Mouse (Mus musculus) forebrain, postnatal 0 days (tissue): Measurements from ENCODE around the gene Nadsyn1. TPM values are rescaled to one million over a fixed set of nuclear protein-coding genes. Genes with fewer than 3 reads are reported as not detected.

Experiments used
- ATAC-seq: fragments of 200-750 bp; cut with Nextera tagmentation; 2 replicates; pipeline ENCODE4 v1.8.0; 2017; ENCODE audit warnings: mild to moderate bottlenecking, moderate library complexity
- DNase-seq: peaks from one replicate; pipeline ENCODE4 v3.0.0-alpha.2; 2015
- H3K27ac ChIP-seq: fragments of 300-500 bp; sonication (generic); 2 replicates; pipeline ENCODE4 v1.5.1; 2014; ENCODE audit warnings: low read depth, mild to moderate bottlenecking, antibody characterized with exemption, low read length, moderate library complexity, mixed read lengths
- H3K27me3 ChIP-seq: fragments of 300-500 bp; sonication (generic); 2 replicates; pipeline ENCODE4 v1.6.1; 2014; ENCODE audit warnings: mild to moderate bottlenecking, low read length, mixed read lengths; ENCODE audit not compliant: insufficient read depth
- H3K36me3 ChIP-seq: fragments of 300-500 bp; sonication (generic); 2 replicates; pipeline ENCODE4 v1.6.1; 2014; ENCODE audit warnings: mild to moderate bottlenecking, moderate library complexity; ENCODE audit not compliant: insufficient read depth
- H3K4me1 ChIP-seq: fragments of 300-500 bp; sonication (generic); 2 replicates; pipeline ENCODE4 v1.6.1; 2014; ENCODE audit warnings: antibody characterized with exemption; ENCODE audit not compliant: insufficient read depth
- H3K4me2 ChIP-seq: fragments of 300-500 bp; sonication (generic); 2 replicates; pipeline ENCODE4 v1.6.1; 2014; ENCODE audit warnings: low read depth, mild to moderate bottlenecking, moderate library complexity
- H3K4me3 ChIP-seq: fragments of 300-500 bp; sonication (generic); 2 replicates; pipeline ENCODE4 v1.5.1; 2014; ENCODE audit warnings: low read depth, low read length, mixed read lengths
- H3K9ac ChIP-seq: fragments of 300-500 bp; sonication (generic); 2 replicates; pipeline ENCODE4 v1.6.1; 2014; ENCODE audit warnings: mild to moderate bottlenecking
- H3K9me3 ChIP-seq: fragments of 300-500 bp; sonication (generic); 2 replicates; pipeline ENCODE4 v1.6.1; 2016; ENCODE audit warnings: low read length
- CTCF ChIP-seq: sonication (generic); IDR thresholded peaks from 2 replicates; pipeline ENCODE4 v1.5.1; 2016; ENCODE audit warnings: antibody characterized with exemption, control low read depth, low read depth
- WGBS: fragments of 180-500 bp; shearing (Covaris S2); extraction: QIAGEN DNeasy Blood & Tissue Kit; methylation state at CpG from one replicate; pipeline ENCODE4 v1.1.7; 2014; 5-methylcytosine and 5-hydroxymethylcytosine counted together
- polyA plus RNA-seq: library from polyadenylated mRNA; unstranded; fragments of >200 nt; fragmentation: Nextera tagmentation; extraction: Ambion mirVana; gene quantifications from 2 replicates; pipeline ENCODE4 v1.2.1, GENCODE M21; 2015
- total RNA-seq: library from RNA; depleted of rRNA; stranded (reverse); fragments of >200 nt; gene quantifications from 2 replicates; pipeline ENCODE4 v1.2.3, GENCODE M21; 2014

Gene Nadsyn1
- total and polyA plus RNA-seq, 2 experiments from 2014 or later, result 3.5 to 7.9 TPM

DNA sequence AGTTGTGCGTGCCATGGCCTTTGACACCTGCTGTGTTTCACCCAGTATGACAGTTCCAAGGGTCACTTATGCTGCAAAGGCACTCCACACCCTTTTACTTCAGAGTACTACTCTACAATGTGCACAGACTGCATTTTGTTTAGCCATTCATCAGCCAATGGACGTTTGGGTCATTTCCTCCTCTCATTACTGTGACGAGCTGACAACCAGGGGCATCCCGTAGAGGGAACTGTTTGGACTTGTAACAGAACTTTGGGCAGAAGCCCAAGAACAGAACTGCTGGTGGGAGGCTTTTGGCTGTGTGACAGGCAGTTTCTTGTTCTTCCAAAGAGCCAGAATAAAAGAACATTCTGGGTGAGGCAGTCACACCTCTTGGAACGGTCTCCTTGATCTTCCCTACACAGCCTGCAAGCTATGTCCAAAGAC is 17.4 kb downstream of the Nadsyn1 start:
- no peak overlapping the region for H3K4me2 ChIP-seq
- ATAC-seq (no peak), DNase-seq (peak; percentile 41)
- H3K4me3 ChIP-seq, result no peak overlapping the region
- WGBS, result 29% methylated on average over 5 of the region's 5 CpGs
- no peaks in the 10 kb centered on the region for H3K9me3 ChIP-seq
- peaks cover 34% of the 10 kb centered on the region for H3K36me3 ChIP-seq
- no peak for TF ChIP-seq CTCF
- no peaks in the 10 kb centered on the region for H3K4me1 ChIP-seq
- no peaks in the 10 kb centered on the region for H3K27me3 ChIP-seq
- no peak overlapping the region for H3K9ac ChIP-seq
- H3K27ac ChIP-seq, result no peak overlapping the region

GRCm38 (mm10) chr7:143801195-143802065 is 21.2 kb downstream of the Nadsyn1 start:
- H3K4me2 ChIP-seq, result no peak overlapping the region
- peaks cover 44% of the 10 kb centered on the region for H3K36me3 ChIP-seq
- H3K9ac ChIP-seq, result no peak overlapping the region
- no peak for DNase-seq
- H3K27me3 ChIP-seq, result no peaks in the 10 kb centered on the region
- no peak for ATAC-seq
- no peak overlapping the region for H3K4me3 ChIP-seq
- no peak overlapping the region for H3K27ac ChIP-seq
- no peak for TF ChIP-seq CTCF
- H3K9me3 ChIP-seq, result no peaks in the 10 kb centered on the region
- 88% methylated on average over 8 of the region's 8 CpGs for WGBS
- H3K4me1 ChIP-seq, result no peaks in the 10 kb centered on the region

- Histone ChIP-seq H3K27ac (no peak overlapping the region), H3K9ac (no peak overlapping the region), H3K4me1 (no peaks in the 10 kb centered on the region), H3K27me3 (no peaks in the 10 kb centered on the region), H3K4me3 (no peak overlapping the region), H3K4me2 (no peak overlapping the region), H3K36me3 (peaks cover 44% of the 10 kb centered on the region), H3K9me3 (no peaks in the 10 kb centered on the region)
- 100% methylated on average over 1 of the region's 1 CpGs for WGBS
- no peak for DNase-seq
- TF ChIP-seq CTCF, result no peak
- ATAC-seq, result no peak
Measured at GRCm38 (mm10) chr7:143800770-143801169, 21.9 kb downstream of the Nadsyn1 start.

DNA sequence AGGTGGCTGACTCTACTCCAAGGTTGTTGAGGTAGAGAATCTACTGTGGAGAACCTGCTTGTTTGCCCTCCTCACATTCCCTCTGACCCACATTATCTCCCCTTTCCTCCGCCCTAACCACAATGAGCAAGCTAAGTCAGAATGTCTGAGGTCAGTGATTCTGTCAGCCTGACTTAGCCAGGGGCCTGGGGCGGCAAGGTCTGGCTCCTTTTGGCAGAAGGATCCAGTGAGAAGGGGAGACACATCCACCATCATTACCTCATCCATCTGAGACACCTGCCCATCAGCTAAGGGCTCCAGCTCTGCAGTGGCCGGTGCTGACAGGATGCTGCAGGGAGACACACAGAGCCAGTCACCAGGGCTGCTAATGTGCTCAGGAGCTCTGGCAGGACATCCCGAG is 23.9 kb downstream of the Nadsyn1 start:
- WGBS, result 95% methylated on average over 4 of the region's 4 CpGs
- Histone ChIP-seq H3K36me3 (peaks cover 43% of the 10 kb centered on the region), H3K9me3 (no peaks in the 10 kb centered on the region)

GRCm38 (mm10) chr7:143793121-143793520 is 29.5 kb downstream of the Nadsyn1 start:
- peak; percentile 46 for TF ChIP-seq CTCF

More for the DNA sequence above, 23.9 kb downstream of the Nadsyn1 start:
- DNase-seq (no peak), ATAC-seq (no peak)
- Histone ChIP-seq H3K4me3 (no peak overlapping the region), H3K9ac (no peak overlapping the region), H3K27me3 (no peaks in the 10 kb centered on the region), H3K4me1 (no peaks in the 10 kb centered on the region), H3K27ac (no peak overlapping the region), H3K4me2 (no peak overlapping the region)
- no peak for TF ChIP-seq CTCF

GRCm38 (mm10) chr7:143792336-143792985 is 30.2 kb downstream of the Nadsyn1 start:
- no peaks in the 10 kb centered on the region for H3K4me1 ChIP-seq
- no peak for ATAC-seq
- H3K36me3 ChIP-seq, result peaks cover 14% of the 10 kb centered on the region
- no peak for DNase-seq
- H3K4me2 ChIP-seq, result no peak overlapping the region
- H3K4me3 ChIP-seq, result no peak overlapping the region
- WGBS, result 75% methylated on average over 6 of the region's 6 CpGs
- no peaks in the 10 kb centered on the region for H3K27me3 ChIP-seq
- H3K9me3 ChIP-seq, result 0 out of 2 replicates have a peak, but pooled peaks cover 3% of the 10 kb centered on the region
- no peak overlapping the region for H3K27ac ChIP-seq
- no peak overlapping the region for H3K9ac ChIP-seq
- TF ChIP-seq CTCF, result no peak

More at GRCm38 (mm10) chr7:143793121-143793520, 29.5 kb downstream of the Nadsyn1 start:
- no peak for DNase-seq
- WGBS, result 51% methylated on average over 4 of the region's 4 CpGs
- H3K4me1 ChIP-seq, result no peaks in the 10 kb centered on the region
- H3K9ac ChIP-seq, result no peak overlapping the region
- H3K4me2 ChIP-seq, result no peak overlapping the region
- H3K27ac ChIP-seq, result no peak overlapping the region
- no peak for ATAC-seq
- peaks cover 21% of the 10 kb centered on the region for H3K36me3 ChIP-seq
- no peaks in the 10 kb centered on the region for H3K27me3 ChIP-seq
- no peak overlapping the region for H3K4me3 ChIP-seq
- H3K9me3 ChIP-seq, result 0 out of 2 replicates have a peak, but pooled peaks cover 3% of the 10 kb centered on the region
